Comparison of ENCODE assay signal across 12 mouse cellular contexts in the genomic region with DNA sequence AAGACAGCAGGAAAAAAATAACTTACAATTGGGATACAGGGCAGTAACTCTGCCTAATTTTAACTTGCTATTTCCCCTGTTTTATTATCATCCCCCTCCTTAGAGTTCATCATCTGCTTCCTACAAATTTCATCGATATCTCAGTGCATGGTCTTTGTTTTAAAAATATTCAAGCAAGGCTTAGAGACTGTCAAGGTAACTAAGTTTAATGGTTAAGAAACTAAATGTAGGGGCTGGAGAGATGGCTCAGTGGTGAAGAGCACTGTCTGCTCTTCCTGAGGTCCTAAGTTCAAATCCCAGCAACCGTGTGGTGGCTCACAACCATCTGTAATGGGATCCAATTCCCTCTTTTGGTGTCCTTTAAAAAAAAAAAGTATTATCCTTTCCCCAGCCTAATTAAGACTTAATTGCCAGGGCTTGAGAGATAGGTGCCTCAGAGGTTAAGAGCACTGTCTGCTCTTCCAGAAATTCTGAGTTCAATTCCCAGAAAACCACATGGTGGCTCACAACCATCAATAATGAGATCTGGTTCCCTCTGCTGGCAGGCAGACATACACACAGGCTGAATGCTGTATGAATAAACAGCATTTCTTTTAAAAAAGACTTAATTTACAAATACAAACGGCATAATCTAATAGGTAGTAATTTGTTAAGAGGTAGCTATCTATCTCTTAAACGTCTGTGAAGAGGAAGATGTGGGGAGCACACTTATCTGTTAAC. TPM values are rescaled to one million over a fixed set of nuclear protein-coding genes. Genes with fewer than 3 reads are reported as not detected.
DNase-seq lines count a peak whose midpoint lies in the region; ATAC-seq and TF ChIP-seq lines count a peak whose summit lies in the region.
"Had no signal": no experiment of that assay in that cellular context is flagged by ENCODE, and none has a peak within 500 bp of the region (broad histone marks: within the 10 kb centered on the region; RNA-seq: fewer than 3 reads in every experiment).

No protein-coding gene starts in this region.

- ATAC-seq in hindbrain, embryonic 11.5 days (ENCODE audit: low FRiP score): no peak
- ATAC-seq in hindbrain, embryonic 16.5 days: no peak
- no peak for ATAC-seq in midbrain, postnatal 0 days (ENCODE audit: low FRiP score)
- no peak for ATAC-seq in midbrain, embryonic 13.5 days
- ATAC-seq in megakaryocyte-erythroid progenitor cell, adult 5-6 weeks (replicated peaks; ENCODE audit: low FRiP score, low TSS enrichment, poor library complexity, severe bottlenecking): no peak
- ATAC-seq: forebrain, embryonic 15.5 days had no signal

- TF ChIP-seq CTCF in midbrain, postnatal 0 days (IDR thresholded peaks at IDR 0.05): peak; percentile 83

- H3K4me2 ChIP-seq in hindbrain, embryonic 11.5 days (replicated peaks; ENCODE audit: low read depth, low read length): no peak overlapping the region
- H3K4me2 ChIP-seq in hindbrain, embryonic 16.5 days (ENCODE audit: low read length): no peak overlapping the region
- H3K4me2 ChIP-seq in midbrain, postnatal 0 days (ENCODE audit: low read depth, low read length, poor library complexity, severe bottlenecking): no peak overlapping the region
- no peak overlapping the region for H3K4me2 ChIP-seq in midbrain, embryonic 13.5 days (replicated peaks)
- H3K4me2 ChIP-seq: forebrain, embryonic 15.5 days had no signal

- H3K4me3 ChIP-seq in hindbrain, embryonic 11.5 days (ENCODE audit: low read depth, low read length): no peak overlapping the region
- no peak overlapping the region for H3K4me3 ChIP-seq in hindbrain, embryonic 16.5 days (ENCODE audit: low read length)
- no peak overlapping the region for H3K4me3 ChIP-seq in midbrain, postnatal 0 days (ENCODE audit: low read depth, low read length)
- no peak overlapping the region for H3K4me3 ChIP-seq in midbrain, embryonic 13.5 days (replicated peaks)
- H3K4me3 ChIP-seq: forebrain, embryonic 15.5 days had no signal

- no peaks in the 10 kb centered on the region for H3K9me3 ChIP-seq in hindbrain, embryonic 11.5 days (ENCODE audit: control insufficient read depth, low read length)
- no peaks in the 10 kb centered on the region for H3K9me3 ChIP-seq in hindbrain, embryonic 16.5 days (ENCODE audit: control insufficient read depth, low read length)
- no peaks in the 10 kb centered on the region for H3K9me3 ChIP-seq in midbrain, postnatal 0 days (ENCODE audit: low read length)
- H3K9me3 ChIP-seq in midbrain, embryonic 13.5 days: no peaks in the 10 kb centered on the region
- H3K9me3 ChIP-seq: forebrain, embryonic 15.5 days had no signal

- no peak overlapping the region for H3K9ac ChIP-seq in hindbrain, embryonic 11.5 days (ENCODE audit: low read depth, low read length)
- no peak overlapping the region for H3K9ac ChIP-seq in hindbrain, embryonic 16.5 days (ENCODE audit: low read depth, low read length)
- no peak overlapping the region for H3K9ac ChIP-seq in midbrain, postnatal 0 days (replicated peaks; ENCODE audit: low read length, poor library complexity, severe bottlenecking)
- no peak overlapping the region for H3K9ac ChIP-seq in midbrain, embryonic 13.5 days (replicated peaks)
- H3K9ac ChIP-seq: forebrain, embryonic 15.5 days had no signal

- H3K4me1 ChIP-seq in hindbrain, embryonic 11.5 days (replicated peaks; ENCODE audit: control insufficient read depth, insufficient read depth, low read length): no peaks in the 10 kb centered on the region
- H3K4me1 ChIP-seq in hindbrain, embryonic 16.5 days (ENCODE audit: control insufficient read depth, insufficient read depth, low read depth, low read length): peaks cover 2% of the 10 kb centered on the region; the same call in 1 of the 2 replicates
- no peaks in the 10 kb centered on the region for H3K4me1 ChIP-seq in midbrain, postnatal 0 days (ENCODE audit: insufficient read depth, low read length)
- H3K4me1 ChIP-seq in midbrain, embryonic 13.5 days (replicated peaks): peaks cover 2% of the 10 kb centered on the region; the same call in 1 of the 2 replicates

- 64% methylated on average over 4 of the region's 4 CpGs for WGBS in hindbrain, embryonic 11.5 days
- 66% methylated on average over 4 of the region's 4 CpGs for WGBS in hindbrain, embryonic 16.5 days
- WGBS in midbrain, postnatal 0 days: 60% methylated on average over 4 of the region's 4 CpGs
- WGBS in midbrain, embryonic 13.5 days: 68% methylated on average over 4 of the region's 4 CpGs

- H3K27me3 ChIP-seq in hindbrain, embryonic 11.5 days (ENCODE audit: control insufficient read depth, insufficient read depth, low read length): no peaks in the 10 kb centered on the region
- no peaks in the 10 kb centered on the region for H3K27me3 ChIP-seq in hindbrain, embryonic 16.5 days (replicated peaks; ENCODE audit: control insufficient read depth, insufficient read depth, low read length)
- no peaks in the 10 kb centered on the region for H3K27me3 ChIP-seq in midbrain, postnatal 0 days (ENCODE audit: insufficient read depth, low read length)
- no peaks in the 10 kb centered on the region for H3K27me3 ChIP-seq in midbrain, embryonic 13.5 days
- H3K27me3 ChIP-seq: forebrain, embryonic 15.5 days had no signal

- H3K36me3 ChIP-seq in hindbrain, embryonic 11.5 days (ENCODE audit: control insufficient read depth, insufficient read depth, low read length): no peaks in the 10 kb centered on the region
- H3K36me3 ChIP-seq in hindbrain, embryonic 16.5 days (ENCODE audit: control insufficient read depth, insufficient read depth, low read length): no peaks in the 10 kb centered on the region
- H3K36me3 ChIP-seq in midbrain, postnatal 0 days (ENCODE audit: insufficient read depth, low read length): no peaks in the 10 kb centered on the region
- no peaks in the 10 kb centered on the region for H3K36me3 ChIP-seq in midbrain, embryonic 13.5 days
- H3K36me3 ChIP-seq: forebrain, embryonic 15.5 days had no signal

- peak; percentile 31 for DNase-seq in hindbrain, embryonic 11.5 days (ENCODE audit: low spot score)
- DNase-seq in midbrain, postnatal 0 days (ENCODE audit: low spot score): peak; percentile 42
- DNase-seq in ZHBTc4 (ENCODE audit: low read depth, low spot score): peak; percentile 75
- peak; percentile 16 for DNase-seq in retina, postnatal 7 days (ENCODE audit: low read depth, low spot score)
- no peak for DNase-seq in testis, postnatal 14 days (ENCODE audit: low spot score)
- DNase-seq: adrenal gland, postnatal 36 days had no signal

- H3K27ac ChIP-seq in hindbrain, embryonic 11.5 days (ENCODE audit: low read depth, low read length): no peak overlapping the region
- H3K27ac ChIP-seq in hindbrain, embryonic 16.5 days (ENCODE audit: low read depth, low read length): no peak overlapping the region
- H3K27ac ChIP-seq in midbrain, postnatal 0 days (ENCODE audit: low read depth, low read length): no peak overlapping the region
- no peak overlapping the region for H3K27ac ChIP-seq in midbrain, embryonic 13.5 days
- H3K27ac ChIP-seq: forebrain, embryonic 15.5 days had no signal

RNA-seq across cellular contexts. Expression of a gene that starts 4.5 kb away (rescaled TPM):
- not detected in 2 replicates for polyA plus RNA-seq in hindbrain, embryonic 11.5 days (2014; fragmentation: Nextera tagmentation; extraction: Ambion mirVana)
- polyA plus RNA-seq in hindbrain, embryonic 16.5 days (2015; fragmentation: Nextera tagmentation; extraction: Ambion mirVana): not detected in 2 replicates
- not detected in 2 replicates for total RNA-seq in midbrain, postnatal 0 days (2014; rRNA removed)
- polyA plus RNA-seq in midbrain, postnatal 0 days (2015; fragmentation: Nextera tagmentation; extraction: Ambion mirVana): not detected in 2 replicates
- polyA plus RNA-seq in midbrain, embryonic 13.5 days (2015; fragmentation: Nextera tagmentation; extraction: Ambion mirVana): 0.11 TPM in 1 of 2 replicates, not detected in the other
- total RNA-seq in megakaryocyte-erythroid progenitor cell, adult 5-6 weeks (2014; fragmentation: Nextera tagmentation): not detected in 2 replicates
- not detected in 2 replicates for total RNA-seq in megakaryocyte-erythroid progenitor cell, adult 5-6 weeks (2017)
- total RNA-seq: adrenal gland, postnatal 36 days; hematopoietic stem cell, adult 5-6 weeks had no signal
- polyA plus RNA-seq: limb, embryonic 11.5 days had no signal

RNA-seq across cellular contexts. Expression of a gene that starts 4.6 kb away (rescaled TPM):
- 63.6 and 66.0 TPM in 2 replicates for polyA plus RNA-seq in hindbrain, embryonic 11.5 days (2014; fragmentation: Nextera tagmentation; extraction: Ambion mirVana)
- 42.7 and 43.1 TPM in 2 replicates for polyA plus RNA-seq in hindbrain, embryonic 16.5 days (2015; fragmentation: Nextera tagmentation; extraction: Ambion mirVana)
- 16.3 and 23.5 TPM in 2 replicates for total RNA-seq in midbrain, postnatal 0 days (2014; rRNA removed)
- 30.7 and 32.7 TPM in 2 replicates for polyA plus RNA-seq in midbrain, postnatal 0 days (2015; fragmentation: Nextera tagmentation; extraction: Ambion mirVana)
- polyA plus RNA-seq in midbrain, embryonic 13.5 days (2015; fragmentation: Nextera tagmentation; extraction: Ambion mirVana): 48.4 and 50.6 TPM in 2 replicates
- 66.6 and 128 TPM in 2 replicates for total RNA-seq in megakaryocyte-erythroid progenitor cell, adult 5-6 weeks (2014; fragmentation: Nextera tagmentation)
- total RNA-seq in megakaryocyte-erythroid progenitor cell, adult 5-6 weeks (2017): 89.0 and 128 TPM in 2 replicates

RNA-seq across cellular contexts. Expression of a gene that starts 17.7 kb away (rescaled TPM):
- 105 and 106 TPM in 2 replicates for polyA plus RNA-seq in hindbrain, embryonic 11.5 days (2014; fragmentation: Nextera tagmentation; extraction: Ambion mirVana)
- polyA plus RNA-seq in hindbrain, embryonic 16.5 days (2015; fragmentation: Nextera tagmentation; extraction: Ambion mirVana): 121 and 123 TPM in 2 replicates
- total RNA-seq in midbrain, postnatal 0 days (2014; rRNA removed): 83.9 and 109 TPM in 2 replicates
- 93.1 and 97.8 TPM in 2 replicates for polyA plus RNA-seq in midbrain, postnatal 0 days (2015; fragmentation: Nextera tagmentation; extraction: Ambion mirVana)
- 130 and 136 TPM in 2 replicates for polyA plus RNA-seq in midbrain, embryonic 13.5 days (2015; fragmentation: Nextera tagmentation; extraction: Ambion mirVana)
- total RNA-seq in megakaryocyte-erythroid progenitor cell, adult 5-6 weeks (2014; fragmentation: Nextera tagmentation): 25.4 and 29.8 TPM in 2 replicates
- total RNA-seq in megakaryocyte-erythroid progenitor cell, adult 5-6 weeks (2017): 25.4 and 36.3 TPM in 2 replicates

RNA-seq across cellular contexts. Expression of a gene that starts 58.1 kb away (rescaled TPM):
- not detected in 2 replicates for polyA plus RNA-seq in hindbrain, embryonic 11.5 days (2014; fragmentation: Nextera tagmentation; extraction: Ambion mirVana)
- not detected in 2 replicates for polyA plus RNA-seq in hindbrain, embryonic 16.5 days (2015; fragmentation: Nextera tagmentation; extraction: Ambion mirVana)
- total RNA-seq in midbrain, postnatal 0 days (2014; rRNA removed): not detected in 2 replicates
- polyA plus RNA-seq in midbrain, postnatal 0 days (2015; fragmentation: Nextera tagmentation; extraction: Ambion mirVana): not detected in 2 replicates
- not detected in 2 replicates for polyA plus RNA-seq in midbrain, embryonic 13.5 days (2015; fragmentation: Nextera tagmentation; extraction: Ambion mirVana)
- total RNA-seq in megakaryocyte-erythroid progenitor cell, adult 5-6 weeks (2014; fragmentation: Nextera tagmentation): not detected in 2 replicates
- total RNA-seq in megakaryocyte-erythroid progenitor cell, adult 5-6 weeks (2017): not detected in 2 replicates
- total RNA-seq: adrenal gland, postnatal 36 days; hematopoietic stem cell, adult 5-6 weeks had no signal
- polyA plus RNA-seq: forebrain, embryonic 15.5 days; limb, embryonic 11.5 days had no signal
